Mouse (Mus musculus): ENCODE data around the gene Wdr46.

DNA sequence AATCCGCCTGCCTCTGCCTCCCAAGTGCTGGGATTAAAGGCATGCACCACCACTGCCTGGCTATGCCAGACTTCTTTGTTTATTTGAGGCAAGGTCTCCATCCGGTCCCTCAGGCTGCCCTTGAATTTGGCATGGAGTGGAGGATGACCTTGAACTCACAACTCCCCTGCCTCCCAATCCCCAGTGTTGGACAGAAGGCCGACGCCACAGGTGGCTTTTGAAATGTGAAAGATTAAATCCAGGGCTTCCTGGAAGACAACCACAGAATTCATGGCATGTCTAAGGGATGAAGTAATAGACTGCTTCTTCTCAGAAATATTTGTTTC, 39.5 kb upstream of the Wdr46 start:
- TF ChIP-seq CTCF (IDR thresholded peaks at IDR 0.05; ENCODE audit: insufficient read depth, low read depth, low read length) (no peak), POLR2A (IDR thresholded peaks at IDR 0.05; ENCODE audit: insufficient read depth, low read depth, low read length) (no peak)
